Mouse (Mus musculus): ENCODE data around the gene Bach1. TPM values are rescaled to one million over a fixed set of nuclear protein-coding genes. Genes with fewer than 3 reads are reported as not detected.

Bach1 gene
- polyA plus RNA-seq, 1 experiment: 29.1 TPM

DNA sequence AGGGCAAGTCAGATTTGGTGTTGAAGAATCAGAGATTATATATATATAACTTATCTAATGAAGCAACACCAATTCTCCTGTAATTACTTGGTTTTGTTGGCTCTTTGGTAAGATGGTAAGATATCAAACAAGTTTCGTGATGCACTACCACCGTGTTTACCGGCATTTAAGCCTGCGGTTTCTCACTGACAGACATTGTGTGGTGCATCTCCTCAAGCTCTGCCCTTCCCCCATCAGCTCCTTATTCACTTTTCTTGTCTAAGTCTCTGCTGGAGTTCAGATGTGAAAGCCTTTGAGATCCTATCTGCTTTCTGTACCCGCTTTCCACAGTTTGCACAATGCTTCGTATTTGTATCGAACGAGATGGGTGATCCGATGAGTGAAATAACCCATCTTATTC lies 41.5 kb upstream of the Bach1 start:
- no peaks in the 10 kb centered on the region for H3K36me3 ChIP-seq (ENCODE audit: control insufficient read depth, insufficient read depth, low read length)
- 93% methylated on average over 9 of the region's 9 CpGs for WGBS
- H3K4me1 ChIP-seq (ENCODE audit: control insufficient read depth, insufficient read depth, insufficient read length, low read length): no peaks in the 10 kb centered on the region
- H3K27ac ChIP-seq (ENCODE audit: insufficient read depth, low read depth, low read length): no peak overlapping the region
- TF ChIP-seq POLR2A (IDR thresholded peaks at IDR 0.05; ENCODE audit: low read depth, low read length) (no peak), CTCF (IDR thresholded peaks at IDR 0.05; ENCODE audit: extremely low read depth, insufficient read length, insufficient replicate concordance, low read depth, low read length) (no peak)
- H3K4me3 ChIP-seq (ENCODE audit: low read depth, low read length): no peak overlapping the region
- H3K27me3 ChIP-seq (ENCODE audit: control insufficient read depth, insufficient read depth, low read length): no peaks in the 10 kb centered on the region

DNA sequence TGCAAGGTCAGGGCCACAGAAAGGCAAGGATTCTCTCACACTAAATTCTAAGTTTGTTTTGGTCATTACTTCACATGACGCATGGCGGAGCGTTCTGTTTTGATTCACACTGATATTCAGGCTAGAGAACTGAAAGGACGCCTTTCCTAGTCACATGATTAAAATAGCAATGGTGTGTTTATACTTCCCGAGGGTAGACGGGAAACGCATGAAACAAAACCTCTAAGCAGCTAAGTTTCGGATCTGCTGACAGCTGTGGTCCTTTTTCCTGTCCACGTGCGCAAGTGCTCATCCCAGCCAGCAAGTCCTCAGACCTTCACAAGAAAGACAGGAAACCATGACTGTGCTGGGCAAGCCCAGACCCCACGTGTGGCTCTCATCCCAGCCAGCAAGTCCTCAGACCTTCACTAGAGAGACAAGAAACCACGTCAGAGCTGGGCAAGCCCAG lies 37.7 kb upstream of the Bach1 start:
- 66% methylated on average over 12 of the region's 12 CpGs for WGBS
- Histone ChIP-seq H3K27ac (ENCODE audit: insufficient read depth, low read depth, low read length) (peak overlapping the region; percentile 61; the same call in 1 of the 2 replicates), H3K36me3 (ENCODE audit: control insufficient read depth, insufficient read depth, low read length) (no peaks in the 10 kb centered on the region), H3K4me3 (ENCODE audit: low read depth, low read length) (peak overlapping the region; percentile 14), H3K27me3 (ENCODE audit: control insufficient read depth, insufficient read depth, low read length) (no peaks in the 10 kb centered on the region), H3K4me1 (ENCODE audit: control insufficient read depth, insufficient read depth, insufficient read length, low read length) (peaks cover 13% of the 10 kb centered on the region; the same call in 1 of the 2 replicates)
- TF ChIP-seq POLR2A (IDR thresholded peaks at IDR 0.05; ENCODE audit: low read depth, low read length) (peak; percentile 44; the same call in 1 of the 2 replicates), CTCF (IDR thresholded peaks at IDR 0.05; ENCODE audit: extremely low read depth, insufficient read length, insufficient replicate concordance, low read depth, low read length) (no peak)

GRCm38 (mm10) chr16:87661636-87662035 lies 37.1 kb upstream of the Bach1 start:
- H3K27me3 ChIP-seq (ENCODE audit: control insufficient read depth, insufficient read depth, low read length): no peaks in the 10 kb centered on the region
- WGBS: 72% methylated on average over 8 of the region's 8 CpGs
- H3K36me3 ChIP-seq (ENCODE audit: control insufficient read depth, insufficient read depth, low read length): no peaks in the 10 kb centered on the region
- peaks cover 13% of the 10 kb centered on the region; the same call in 1 of the 2 replicates for H3K4me1 ChIP-seq (ENCODE audit: control insufficient read depth, insufficient read depth, insufficient read length, low read length)
- no peak for TF ChIP-seq POLR2A (IDR thresholded peaks at IDR 0.05; ENCODE audit: low read depth, low read length)
- H3K27ac ChIP-seq (ENCODE audit: insufficient read depth, low read depth, low read length): peak overlapping the region; percentile 61; the same call in 1 of the 2 replicates
- H3K4me3 ChIP-seq (ENCODE audit: low read depth, low read length): peak overlapping the region; percentile 14

GRCm38 (mm10) chr16:87662528-87662927 lies 36.2 kb upstream of the Bach1 start:
- TF ChIP-seq POLR2A (IDR thresholded peaks at IDR 0.05; ENCODE audit: low read depth, low read length) (no peak), CTCF (IDR thresholded peaks at IDR 0.05; ENCODE audit: extremely low read depth, insufficient read length, insufficient replicate concordance, low read depth, low read length) (no peak)
- WGBS: 81% methylated on average over 2 of the region's 2 CpGs
- no peak overlapping the region for H3K4me3 ChIP-seq (ENCODE audit: low read depth, low read length)
- H3K36me3 ChIP-seq (ENCODE audit: control insufficient read depth, insufficient read depth, low read length): no peaks in the 10 kb centered on the region
- no peaks in the 10 kb centered on the region for H3K27me3 ChIP-seq (ENCODE audit: control insufficient read depth, insufficient read depth, low read length)
- H3K27ac ChIP-seq (ENCODE audit: insufficient read depth, low read depth, low read length): no peak overlapping the region
- H3K4me1 ChIP-seq (ENCODE audit: control insufficient read depth, insufficient read depth, insufficient read length, low read length): peaks cover 13% of the 10 kb centered on the region; the same call in 1 of the 2 replicates

DNA sequence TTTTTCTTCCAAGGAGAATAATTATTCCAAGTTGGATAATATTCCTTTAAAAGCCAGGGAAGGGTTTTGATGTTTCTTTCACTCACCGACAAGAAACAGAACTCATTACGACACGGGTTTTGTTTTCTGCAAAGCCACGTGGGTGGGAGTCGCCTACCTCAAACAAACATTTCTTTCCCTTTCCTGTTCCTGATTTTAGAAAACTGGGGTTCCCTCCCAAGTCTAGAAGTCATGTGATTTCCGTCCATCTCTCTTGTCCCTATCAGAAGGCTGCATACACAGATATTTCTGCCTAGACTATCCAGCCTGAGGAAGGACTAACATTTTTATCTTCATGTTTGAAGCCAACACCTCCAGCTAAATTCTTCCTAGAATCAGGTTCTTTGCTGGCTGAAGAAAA lies 34.9 kb upstream of the Bach1 start:
- Histone ChIP-seq H3K4me3 (ENCODE audit: low read depth, low read length) (no peak overlapping the region), H3K36me3 (ENCODE audit: control insufficient read depth, insufficient read depth, low read length) (no peaks in the 10 kb centered on the region), H3K27ac (ENCODE audit: insufficient read depth, low read depth, low read length) (no peak overlapping the region), H3K27me3 (ENCODE audit: control insufficient read depth, insufficient read depth, low read length) (no peaks in the 10 kb centered on the region), H3K4me1 (ENCODE audit: control insufficient read depth, insufficient read depth, insufficient read length, low read length) (peaks cover 13% of the 10 kb centered on the region; the same call in 1 of the 2 replicates)
- 64% methylated on average over 6 of the region's 6 CpGs for WGBS
- TF ChIP-seq POLR2A (IDR thresholded peaks at IDR 0.05; ENCODE audit: low read depth, low read length): no peak
- TF ChIP-seq CTCF (IDR thresholded peaks at IDR 0.05; ENCODE audit: extremely low read depth, insufficient read length, insufficient replicate concordance, low read depth, low read length): no peak

DNA sequence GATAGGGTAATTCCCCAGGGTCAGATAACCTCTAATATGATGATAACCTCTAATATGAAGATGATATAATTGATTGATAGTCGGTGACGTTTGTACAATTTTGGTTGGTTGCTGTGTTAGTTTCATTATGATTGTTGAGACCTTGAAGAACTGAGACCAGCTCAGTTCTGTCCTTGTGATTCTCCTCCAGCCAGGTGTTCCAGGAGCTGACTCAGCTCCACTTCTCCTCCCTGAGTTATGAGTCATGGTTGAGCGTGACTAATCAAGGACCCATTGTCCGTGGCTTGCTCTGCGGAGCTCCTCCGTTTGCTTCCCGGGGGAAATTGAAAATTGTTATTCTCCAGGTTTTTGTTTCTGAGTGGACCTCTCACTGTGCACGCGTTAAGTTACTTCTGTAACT lies 33.5 kb upstream of the Bach1 start:
- TF ChIP-seq POLR2A (IDR thresholded peaks at IDR 0.05; ENCODE audit: low read depth, low read length): no peak
- no peak for TF ChIP-seq CTCF (IDR thresholded peaks at IDR 0.05; ENCODE audit: extremely low read depth, insufficient read length, insufficient replicate concordance, low read depth, low read length)
- Histone ChIP-seq H3K4me1 (ENCODE audit: control insufficient read depth, insufficient read depth, insufficient read length, low read length) (peaks cover 15% of the 10 kb centered on the region; the same call in 1 of the 2 replicates), H3K36me3 (ENCODE audit: control insufficient read depth, insufficient read depth, low read length) (no peaks in the 10 kb centered on the region), H3K27me3 (ENCODE audit: control insufficient read depth, insufficient read depth, low read length) (no peaks in the 10 kb centered on the region), H3K4me3 (ENCODE audit: low read depth, low read length) (peak overlapping the region; percentile 9; the same call in 1 of the 2 replicates), H3K27ac (ENCODE audit: insufficient read depth, low read depth, low read length) (peak overlapping the region; percentile 23; the same call in 1 of the 2 replicates)
- WGBS: 28% methylated on average over 9 of the region's 9 CpGs

- peak overlapping the region; percentile 9; the same call in 1 of the 2 replicates for H3K4me3 ChIP-seq (ENCODE audit: low read depth, low read length)
- H3K36me3 ChIP-seq (ENCODE audit: control insufficient read depth, insufficient read depth, low read length): no peaks in the 10 kb centered on the region
- H3K4me1 ChIP-seq (ENCODE audit: control insufficient read depth, insufficient read depth, insufficient read length, low read length): peaks cover 20% of the 10 kb centered on the region; the same call in 1 of the 2 replicates
- WGBS: 73% methylated on average over 19 of the region's 19 CpGs
- TF ChIP-seq POLR2A (IDR thresholded peaks at IDR 0.05; ENCODE audit: low read depth, low read length) (no peak), CTCF (IDR thresholded peaks at IDR 0.05; ENCODE audit: extremely low read depth, insufficient read length, insufficient replicate concordance, low read depth, low read length) (no peak)
- no peaks in the 10 kb centered on the region for H3K27me3 ChIP-seq (ENCODE audit: control insufficient read depth, insufficient read depth, low read length)
- 0 out of 2 replicates have a peak overlapping the region, but pooled peaks have one; percentile 23 for H3K27ac ChIP-seq (ENCODE audit: insufficient read depth, low read depth, low read length)
Measured at GRCm38 (mm10) chr16:87665752-87666619, 32.8 kb upstream of the Bach1 start.
